Mouse (Mus musculus): ENCODE data around the gene Ciao1. TPM values are rescaled to one million over a fixed set of nuclear protein-coding genes. Genes with fewer than 3 reads are reported as not detected.
"Not testable (repeated sequence)": the region's sequence is repeated elsewhere in the genome, so short reads cannot be mapped to it uniquely, and the experiment has no call there.

Gene Ciao1
- polyA plus RNA-seq, 1 experiment from 2014 or later = 66.8 TPM

- peaks cover 95% of the 10 kb centered on the region for H3K36me3 ChIP-seq
- no peaks in the 10 kb centered on the region for H3K27me3 ChIP-seq
- H3K9ac ChIP-seq = no peak overlapping the region
- WGBS = 94% methylated on average over 2 of the region's 2 CpGs
- no peaks in the 10 kb centered on the region for H3K4me1 ChIP-seq
- no peaks in the 10 kb centered on the region for H3K9me3 ChIP-seq (replicated peaks)
- H3K27ac ChIP-seq = no peak overlapping the region
- no peak overlapping the region for H3K4me3 ChIP-seq (replicated peaks)
- no peak overlapping the region for H3K4me2 ChIP-seq
- ATAC-seq (replicated peaks; ENCODE audit: low FRiP score) = no peak
Measured at GRCm38 (mm10) chr2:127240065-127240464, 7.6 kb downstream of the Ciao1 start.

GRCm38 (mm10) chr2:127237897-127238610, 9.6 kb downstream of the Ciao1 start:
- Histone ChIP-seq H3K4me3 (replicated peaks) (no peak overlapping the region), H3K27me3 (no peaks in the 10 kb centered on the region), H3K4me2 (no peak overlapping the region), H3K36me3 (peaks cover 97% of the 10 kb centered on the region), H3K4me1 (no peaks in the 10 kb centered on the region), H3K27ac (no peak overlapping the region), H3K9me3 (replicated peaks) (no peaks in the 10 kb centered on the region), H3K9ac (no peak overlapping the region)
- ATAC-seq (replicated peaks; ENCODE audit: low FRiP score) = no peak
- WGBS = 92% methylated on average over 11 of the region's 11 CpGs

- Histone ChIP-seq H3K9me3 (replicated peaks) (no peaks in the 10 kb centered on the region), H3K27me3 (no peaks in the 10 kb centered on the region), H3K36me3 (peaks cover 97% of the 10 kb centered on the region), H3K27ac (no peak overlapping the region), H3K4me3 (replicated peaks) (no peak overlapping the region), H3K9ac (no peak overlapping the region), H3K4me1 (no peaks in the 10 kb centered on the region), H3K4me2 (no peak overlapping the region)
- ATAC-seq (replicated peaks; ENCODE audit: low FRiP score) = no peak
- 97% methylated on average over 3 of the region's 3 CpGs for WGBS
Measured at GRCm38 (mm10) chr2:127225261-127225660, 22.4 kb downstream of the Ciao1 start.

- Histone ChIP-seq H3K27me3 (no peaks in the 10 kb centered on the region), H3K27ac (no peak overlapping the region), H3K4me1 (no peaks in the 10 kb centered on the region), H3K9ac (no peak overlapping the region), H3K9me3 (replicated peaks) (no peaks in the 10 kb centered on the region), H3K4me3 (replicated peaks) (no peak overlapping the region), H3K36me3 (peaks cover 100% of the 10 kb centered on the region), H3K4me2 (no peak overlapping the region)
- WGBS = 94% methylated on average over 5 of the region's 5 CpGs
- ATAC-seq (replicated peaks; ENCODE audit: low FRiP score) = no peak
Measured at GRCm38 (mm10) chr2:127217746-127218145, 29.9 kb downstream of the Ciao1 start.

- no peak for ATAC-seq (replicated peaks; ENCODE audit: low FRiP score)
- Histone ChIP-seq H3K27me3 (no peaks in the 10 kb centered on the region), H3K36me3 (peaks cover 63% of the 10 kb centered on the region), H3K4me3 (replicated peaks) (no peak overlapping the region), H3K9ac (no peak overlapping the region), H3K27ac (no peak overlapping the region), H3K4me1 (peaks cover 18% of the 10 kb centered on the region), H3K9me3 (replicated peaks) (no peaks in the 10 kb centered on the region), H3K4me2 (no peak overlapping the region)
- WGBS = 93% methylated on average over 11 of the region's 11 CpGs
Measured at GRCm38 (mm10) chr2:127210701-127211100, 36.9 kb downstream of the Ciao1 start.

- Histone ChIP-seq H3K4me2 (peak overlapping the region; percentile 78), H3K27ac (peak overlapping the region; percentile 86), H3K9me3 (replicated peaks) (no peaks in the 10 kb centered on the region), H3K4me1 (peaks cover 18% of the 10 kb centered on the region), H3K4me3 (replicated peaks) (peak overlapping the region; percentile 88), H3K36me3 (peaks cover 45% of the 10 kb centered on the region), H3K27me3 (no peaks in the 10 kb centered on the region), H3K9ac (peak overlapping the region; percentile 76)
- ATAC-seq (replicated peaks; ENCODE audit: low FRiP score) = no peak
- under 1% methylated on average over 17 of the region's 17 CpGs for WGBS
Measured at GRCm38 (mm10) chr2:127208452-127208769, 39.2 kb downstream of the Ciao1 start.

- 13% methylated on average over 36 of the region's 36 CpGs for WGBS
- no peaks in the 10 kb centered on the region for H3K9me3 ChIP-seq (replicated peaks)
Measured at GRCm38 (mm10) chr2:127207547-127208451, 39.8 kb downstream of the Ciao1 start, which contains the start of the genes 1810024B03Rik and Snrnp200. Gene 1810024B03Rik, minus strand, starts transcription at chr2:127208280. Gene Snrnp200, plus strand, starts transcription at chr2:127208386.

GRCm38 (mm10) chr2:127206916-127207315, 40.7 kb downstream of the Ciao1 start:
- no peaks in the 10 kb centered on the region for H3K27me3 ChIP-seq
- no peak for ATAC-seq (replicated peaks; ENCODE audit: low FRiP score)
- H3K27ac ChIP-seq = no peak overlapping the region
- peaks cover 18% of the 10 kb centered on the region for H3K4me1 ChIP-seq
- peak overlapping the region; percentile 78; the same call in 1 of the 2 replicates for H3K4me2 ChIP-seq
- WGBS = 97% methylated on average over 2 of the region's 2 CpGs
- peaks cover 37% of the 10 kb centered on the region for H3K36me3 ChIP-seq
- H3K4me3 ChIP-seq (replicated peaks) = no peak overlapping the region
- H3K9ac ChIP-seq = no peak overlapping the region
- H3K9me3 ChIP-seq (replicated peaks) = no peaks in the 10 kb centered on the region

More at GRCm38 (mm10) chr2:127207547-127208451, 39.8 kb downstream of the Ciao1 start, which contains the start of the genes 1810024B03Rik and Snrnp200:
- H3K27ac ChIP-seq = peak within 1 kb of the TSS; percentile 86
- H3K4me2 ChIP-seq = peak within 1 kb of the TSS; percentile 78
- H3K9ac ChIP-seq = peak within 1 kb of the TSS; percentile 76
- peak; percentile 98 for ATAC-seq (replicated peaks; ENCODE audit: low FRiP score)
- H3K27me3 ChIP-seq = no peaks in the 10 kb centered on the region
- H3K36me3 ChIP-seq = peaks cover 39% of the 10 kb centered on the region
- peak within 1 kb of the TSS; percentile 88 for H3K4me3 ChIP-seq (replicated peaks)
- peaks cover 18% of the 10 kb centered on the region for H3K4me1 ChIP-seq

- H3K4me2 ChIP-seq; H3K27me3 ChIP-seq; H3K9me3 ChIP-seq (replicated peaks); H3K9ac ChIP-seq; H3K4me3 ChIP-seq (replicated peaks); H3K27ac ChIP-seq; ATAC-seq (replicated peaks; ENCODE audit: low FRiP score): not testable (repeated sequence)
- H3K4me1 ChIP-seq = peaks cover 18% of the 10 kb centered on the region
- 83% methylated on average over 4 of the region's 4 CpGs for WGBS
- H3K36me3 ChIP-seq = peaks cover 33% of the 10 kb centered on the region
Measured at GRCm38 (mm10) chr2:127205936-127206335, 41.7 kb downstream of the Ciao1 start.

GRCm38 (mm10) chr2:127204932-127205331, 42.7 kb downstream of the Ciao1 start:
- H3K9me3 ChIP-seq (replicated peaks) = no peaks in the 10 kb centered on the region
- peaks cover 18% of the 10 kb centered on the region for H3K4me1 ChIP-seq
- no peak for ATAC-seq (replicated peaks; ENCODE audit: low FRiP score)
- WGBS = 32% methylated on average over 3 of the region's 3 CpGs
- no peak overlapping the region for H3K4me3 ChIP-seq (replicated peaks)
- no peaks in the 10 kb centered on the region for H3K27me3 ChIP-seq
- H3K4me2 ChIP-seq = no peak overlapping the region
- H3K36me3 ChIP-seq = peaks cover 30% of the 10 kb centered on the region; the same call in 1 of the 2 replicates
- no peak overlapping the region for H3K9ac ChIP-seq
- no peak overlapping the region for H3K27ac ChIP-seq
